Mouse (Mus musculus) brain, embryonic 14.5 days (tissue): ENCODE measurements around the gene Pibf1.

Source experiments
- CTCF ChIP-seq: fragments of 200-500 bp; IDR thresholded peaks from 2 replicates; pipeline ENCODE4 v1.5.1; 2012; ENCODE audit warnings: inconsistent platforms, mild to moderate bottlenecking, moderate library complexity, borderline replicate concordance; ENCODE audit not compliant: insufficient read depth, insufficient read length; ENCODE audit errors: extremely low read depth
- POLR2A ChIP-seq: fragments of 200-500 bp; IDR thresholded peaks from 2 replicates; pipeline ENCODE4 v1.6.1; 2012; ENCODE audit warnings: mild to moderate bottlenecking, inconsistent platforms, borderline replicate concordance; ENCODE audit not compliant: poor library complexity, insufficient read depth, insufficient read length, severe bottlenecking; ENCODE audit errors: extremely low read depth

- TF ChIP-seq CTCF (no peak), POLR2A (no peak)
Observed at GRCm38 (mm10) chr14:99163051-99163450, 63.8 kb downstream of the Pibf1 start.
